Mouse (Mus musculus): ENCODE measurements around the gene Tcea3. TPM values are rescaled to one million over a fixed set of nuclear protein-coding genes. Genes with fewer than 3 reads are reported as not detected.

The Tcea3 gene
- polyA plus RNA-seq, 1 experiment from 2014 or later = 22.9 TPM

DNA sequence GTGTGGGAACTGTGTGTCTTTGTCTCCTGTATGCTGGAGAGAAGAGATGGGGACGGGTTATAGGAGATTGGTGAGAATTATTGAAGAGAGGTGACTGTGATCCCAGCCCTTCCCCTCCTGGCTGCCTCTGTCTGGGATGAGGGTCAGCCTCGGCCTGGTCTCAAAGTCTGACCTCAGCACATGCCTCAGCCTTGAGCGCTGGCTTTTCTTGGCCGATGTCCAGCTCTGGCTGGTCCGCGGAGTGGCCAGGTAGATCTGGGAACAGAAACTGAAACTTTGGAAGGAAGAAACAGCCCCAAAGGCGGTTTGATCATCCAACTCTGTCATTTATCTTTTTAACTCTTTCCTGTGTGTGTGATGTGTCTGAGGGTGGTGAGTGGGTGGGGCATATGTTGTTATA is 33.9 kb upstream of the Tcea3 start:
- Histone ChIP-seq H3K4me3 (ENCODE audit: low read length) (no peak overlapping the region), H3K4me2 (ENCODE audit: low read depth, low read length) (no peak overlapping the region), H3K27ac (ENCODE audit: low read length) (no peak overlapping the region), H3K36me3 (ENCODE audit: control insufficient read depth, insufficient read depth, low read length) (no peaks in the 10 kb centered on the region), H3K4me1 (replicated peaks; ENCODE audit: control insufficient read depth, insufficient read depth, low read length) (peaks cover 21% of the 10 kb centered on the region), H3K27me3 (ENCODE audit: control insufficient read depth, insufficient read depth, low read depth, low read length) (no peaks in the 10 kb centered on the region), H3K9me3 (ENCODE audit: control insufficient read depth, low read length) (no peaks in the 10 kb centered on the region), H3K9ac (ENCODE audit: low read length) (no peak overlapping the region)
- ATAC-seq (ENCODE audit: low read depth) = 0 out of 2 replicates have a peak, but pooled peaks have one; percentile 29
- whole genome bisulfite sequencing = 47% methylated on average over 7 of the region's 7 CpGs

DNA sequence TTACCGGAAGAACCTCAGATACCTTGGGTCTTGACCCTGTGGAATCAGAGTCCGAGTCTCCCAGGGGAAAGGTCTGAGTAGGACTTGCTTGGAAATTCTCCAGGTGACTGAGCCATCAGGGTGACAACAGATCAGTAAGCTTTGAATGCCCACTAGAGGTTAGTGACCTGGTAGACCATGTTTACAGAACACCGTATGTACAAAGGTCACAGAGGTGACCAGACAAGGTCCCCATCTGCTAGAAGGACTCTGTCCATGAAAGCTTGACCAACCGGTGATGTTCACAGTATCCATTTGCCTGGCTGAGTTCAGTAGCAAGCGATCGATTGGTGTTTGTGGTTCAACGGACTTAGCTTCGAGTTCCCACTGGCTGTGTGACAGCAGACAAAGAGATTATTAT is 32.7 kb upstream of the Tcea3 start:
- Histone ChIP-seq H3K36me3 (ENCODE audit: control insufficient read depth, insufficient read depth, low read length) (no peaks in the 10 kb centered on the region), H3K4me3 (ENCODE audit: low read length) (no peak overlapping the region), H3K27me3 (ENCODE audit: control insufficient read depth, insufficient read depth, low read depth, low read length) (no peaks in the 10 kb centered on the region), H3K4me1 (replicated peaks; ENCODE audit: control insufficient read depth, insufficient read depth, low read length) (peaks cover 31% of the 10 kb centered on the region), H3K27ac (ENCODE audit: low read length) (no peak overlapping the region), H3K9me3 (ENCODE audit: control insufficient read depth, low read length) (no peaks in the 10 kb centered on the region), H3K4me2 (ENCODE audit: low read depth, low read length) (no peak overlapping the region), H3K9ac (ENCODE audit: low read length) (no peak overlapping the region)
- WGBS = 78% methylated on average over 8 of the region's 8 CpGs
- ATAC-seq (ENCODE audit: low read depth) = no peak

DNA sequence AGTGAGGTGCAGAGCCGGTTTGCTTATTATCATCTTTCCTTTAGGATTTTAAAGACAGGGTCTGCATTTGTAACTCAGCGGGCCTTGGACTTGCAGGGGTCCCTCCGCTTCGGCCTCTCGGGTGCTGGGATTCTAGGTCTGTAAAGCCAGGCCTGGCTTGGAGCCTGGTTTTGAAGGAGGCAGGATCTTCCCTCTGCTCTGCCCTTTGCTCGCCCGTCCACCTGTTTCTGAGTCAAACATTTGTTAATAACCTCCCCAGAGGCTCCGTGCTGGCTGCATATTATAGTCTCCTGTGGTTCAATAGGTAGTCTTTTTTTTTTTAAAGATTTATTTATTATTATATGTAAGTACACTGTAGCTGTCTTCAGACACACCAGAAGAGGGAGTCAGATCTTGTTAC is 32.0 kb upstream of the Tcea3 start:
- no peak for ATAC-seq (ENCODE audit: low read depth)
- Histone ChIP-seq H3K36me3 (ENCODE audit: control insufficient read depth, insufficient read depth, low read length) (no peaks in the 10 kb centered on the region), H3K4me1 (replicated peaks; ENCODE audit: control insufficient read depth, insufficient read depth, low read length) (peaks cover 36% of the 10 kb centered on the region), H3K4me3 (ENCODE audit: low read length) (no peak overlapping the region), H3K27ac (ENCODE audit: low read length) (no peak overlapping the region), H3K27me3 (ENCODE audit: control insufficient read depth, insufficient read depth, low read depth, low read length) (no peaks in the 10 kb centered on the region), H3K9me3 (ENCODE audit: control insufficient read depth, low read length) (no peaks in the 10 kb centered on the region), H3K9ac (ENCODE audit: low read length) (no peak overlapping the region), H3K4me2 (ENCODE audit: low read depth, low read length) (no peak overlapping the region)
- WGBS = 83% methylated on average over 8 of the region's 8 CpGs

DNA sequence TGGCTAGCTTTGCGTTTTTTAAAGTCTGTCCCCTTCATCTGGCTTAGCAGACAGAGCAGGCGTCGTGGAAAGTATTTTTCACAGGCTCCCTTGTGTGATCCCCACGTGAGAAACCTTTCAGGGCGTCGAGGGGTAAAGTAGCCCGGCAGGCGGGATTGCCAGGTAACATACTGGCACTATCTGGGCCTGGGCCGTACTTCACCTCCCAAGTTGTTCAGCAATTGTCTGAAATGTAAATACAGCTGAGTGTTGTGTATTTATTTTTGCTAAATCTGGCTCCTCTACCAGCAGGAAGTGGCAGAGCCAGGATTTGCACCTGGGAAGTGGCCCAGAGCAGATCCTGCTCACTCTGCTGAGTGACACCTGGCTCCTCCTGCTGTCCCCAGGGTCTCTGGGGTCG is 30.5 kb upstream of the Tcea3 start:
- no peaks in the 10 kb centered on the region for H3K36me3 ChIP-seq (ENCODE audit: control insufficient read depth, insufficient read depth, low read length)
- H3K4me3 ChIP-seq (ENCODE audit: low read length) = no peak overlapping the region
- H3K4me1 ChIP-seq (replicated peaks; ENCODE audit: control insufficient read depth, insufficient read depth, low read length) = peaks cover 36% of the 10 kb centered on the region
- 28% methylated on average over 10 of the region's 10 CpGs for WGBS
- H3K27ac ChIP-seq (ENCODE audit: low read length) = 0 out of 2 replicates have a peak overlapping the region, but pooled peaks have one; percentile 28
- no peak for ATAC-seq (ENCODE audit: low read depth)
- H3K9me3 ChIP-seq (ENCODE audit: control insufficient read depth, low read length) = no peaks in the 10 kb centered on the region
- H3K9ac ChIP-seq (ENCODE audit: low read length) = no peak overlapping the region
- no peak overlapping the region for H3K4me2 ChIP-seq (ENCODE audit: low read depth, low read length)
- H3K27me3 ChIP-seq (ENCODE audit: control insufficient read depth, insufficient read depth, low read depth, low read length) = no peaks in the 10 kb centered on the region

DNA sequence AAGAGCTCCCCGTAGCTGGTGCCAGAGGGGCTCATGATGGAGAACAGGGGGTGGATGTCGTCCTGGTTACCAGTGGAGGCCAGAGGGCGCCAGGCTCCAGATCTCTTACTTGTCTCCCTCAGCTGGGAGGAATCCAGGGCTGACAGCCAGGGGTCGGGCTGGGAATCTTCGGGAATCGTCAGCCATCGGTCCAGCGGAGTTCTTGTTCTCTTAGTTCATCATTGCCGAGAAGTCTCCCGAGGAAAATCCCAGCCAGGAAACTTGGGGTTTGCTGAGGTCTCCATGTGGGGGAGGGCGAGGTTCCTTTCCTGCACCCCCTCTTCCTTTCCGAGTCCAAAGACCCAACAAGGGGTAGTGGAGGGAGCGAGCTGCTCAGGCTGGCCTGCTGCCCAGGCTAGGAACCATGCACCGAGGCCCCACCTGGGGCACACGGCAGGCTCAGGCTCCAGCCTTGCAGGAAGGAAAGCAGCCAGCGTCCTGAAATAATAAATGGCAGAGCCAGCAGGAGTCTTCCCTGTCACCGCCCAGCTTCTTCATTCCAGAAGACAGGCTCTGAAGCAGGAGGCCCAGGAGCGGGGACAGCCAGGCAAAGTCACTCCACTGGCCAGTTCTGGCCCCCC is 28.8 kb upstream of the Tcea3 start:
- H3K27ac ChIP-seq (ENCODE audit: low read length) = peak overlapping the region; percentile 92
- 10% methylated on average over 18 of the region's 18 CpGs for WGBS
- no peaks in the 10 kb centered on the region for H3K36me3 ChIP-seq (ENCODE audit: control insufficient read depth, insufficient read depth, low read length)
- H3K4me3 ChIP-seq (ENCODE audit: low read length) = peak overlapping the region; percentile 23; the same call in 1 of the 2 replicates
- ATAC-seq (ENCODE audit: low read depth) = peak; percentile 36
- H3K27me3 ChIP-seq (ENCODE audit: control insufficient read depth, insufficient read depth, low read depth, low read length) = no peaks in the 10 kb centered on the region
- H3K9ac ChIP-seq (ENCODE audit: low read length) = peak overlapping the region; percentile 56
- H3K9me3 ChIP-seq (ENCODE audit: control insufficient read depth, low read length) = no peaks in the 10 kb centered on the region
- peaks cover 33% of the 10 kb centered on the region for H3K4me1 ChIP-seq (replicated peaks; ENCODE audit: control insufficient read depth, insufficient read depth, low read length)
- peak overlapping the region; percentile 43 for H3K4me2 ChIP-seq (ENCODE audit: low read depth, low read length)

DNA sequence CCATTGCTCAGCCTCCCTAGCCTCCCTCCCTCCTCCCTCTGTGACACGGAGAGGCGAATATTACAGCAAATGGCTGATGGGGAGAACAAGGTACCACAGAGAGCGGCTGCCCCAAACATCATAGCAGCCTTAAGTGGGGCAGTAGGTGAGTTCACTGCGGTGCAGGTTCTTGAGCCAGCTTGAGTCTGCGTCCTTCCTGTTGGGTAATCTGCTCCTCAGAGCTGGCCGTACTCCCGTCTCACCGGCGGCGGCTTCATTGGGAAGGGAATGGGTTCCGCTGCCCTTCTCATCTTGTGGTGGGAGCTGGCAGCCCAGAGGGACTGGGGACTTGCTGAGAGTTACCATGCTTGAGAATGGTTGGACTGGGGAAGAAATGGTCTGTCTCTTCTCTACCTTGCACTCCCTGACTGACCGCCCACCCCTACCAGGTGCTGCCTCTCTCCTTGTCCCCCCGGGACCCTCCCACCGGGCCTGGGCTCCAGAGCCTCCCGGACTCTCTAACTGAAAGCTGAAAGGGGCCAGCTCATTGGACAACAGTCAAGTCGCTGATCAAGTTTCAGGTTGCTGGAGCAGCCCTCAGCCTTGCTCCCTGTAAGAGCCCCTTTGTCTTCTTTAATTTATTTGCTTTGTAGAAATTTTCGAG is 27.3 kb upstream of the Tcea3 start:
- 14% methylated on average over 17 of the region's 17 CpGs for WGBS

DNA sequence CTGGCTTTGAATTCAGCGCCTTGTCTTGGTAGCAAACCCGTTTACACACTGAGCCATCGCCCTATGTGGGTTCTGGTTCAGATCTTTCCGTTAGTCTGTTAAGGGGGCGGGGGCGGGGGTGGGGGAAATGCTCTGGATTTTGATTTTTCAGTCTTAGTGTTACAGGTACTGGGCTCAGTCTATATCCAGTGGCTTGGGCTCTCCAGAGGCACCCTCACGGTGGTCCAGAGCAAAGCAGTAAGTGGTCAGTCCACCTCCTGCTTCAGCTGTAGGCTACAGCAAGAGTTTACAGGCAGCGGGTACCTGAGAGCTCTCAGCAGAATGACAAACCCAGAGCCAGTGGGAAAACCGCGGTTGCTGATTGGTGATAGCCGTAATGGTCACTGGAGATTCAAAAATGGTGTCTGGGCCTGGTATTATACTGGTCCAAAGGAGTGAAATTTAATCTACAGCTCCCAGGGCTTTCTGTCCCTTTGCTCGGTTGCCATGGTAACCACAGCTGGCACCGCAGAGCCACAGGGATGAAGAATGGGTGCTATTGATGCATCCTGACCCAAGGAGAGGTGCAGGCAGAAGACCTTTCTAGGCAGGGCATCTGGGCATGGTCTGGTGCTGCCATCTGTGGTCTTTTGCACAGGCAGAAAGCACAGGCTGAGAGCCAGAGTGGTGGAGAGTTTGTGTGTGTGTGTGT is 23.8 kb upstream of the Tcea3 start:
- H3K9ac ChIP-seq (ENCODE audit: low read length) = no peak overlapping the region
- 64% methylated on average over 13 of the region's 13 CpGs for WGBS
- H3K27me3 ChIP-seq (ENCODE audit: control insufficient read depth, insufficient read depth, low read depth, low read length) = no peaks in the 10 kb centered on the region
- H3K4me3 ChIP-seq (ENCODE audit: low read length) = no peak overlapping the region
- ATAC-seq (ENCODE audit: low read depth) = no peak
- no peak overlapping the region for H3K27ac ChIP-seq (ENCODE audit: low read length)
- H3K36me3 ChIP-seq (ENCODE audit: control insufficient read depth, insufficient read depth, low read length) = no peaks in the 10 kb centered on the region
- no peak overlapping the region for H3K4me2 ChIP-seq (ENCODE audit: low read depth, low read length)
- H3K9me3 ChIP-seq (ENCODE audit: control insufficient read depth, low read length) = no peaks in the 10 kb centered on the region
- H3K4me1 ChIP-seq (replicated peaks; ENCODE audit: control insufficient read depth, insufficient read depth, low read length) = peaks cover 18% of the 10 kb centered on the region

More for the DNA sequence above, 27.3 kb upstream of the Tcea3 start:
- Histone ChIP-seq H3K27me3 (ENCODE audit: control insufficient read depth, insufficient read depth, low read depth, low read length) (no peaks in the 10 kb centered on the region), H3K4me2 (ENCODE audit: low read depth, low read length) (peak overlapping the region; percentile 50), H3K27ac (ENCODE audit: low read length) (peak overlapping the region; percentile 92), H3K4me1 (replicated peaks; ENCODE audit: control insufficient read depth, insufficient read depth, low read length) (peaks cover 32% of the 10 kb centered on the region), H3K9ac (ENCODE audit: low read length) (peak overlapping the region; percentile 53), H3K36me3 (ENCODE audit: control insufficient read depth, insufficient read depth, low read length) (no peaks in the 10 kb centered on the region), H3K4me3 (ENCODE audit: low read length) (peak overlapping the region; percentile 25), H3K9me3 (ENCODE audit: control insufficient read depth, low read length) (no peaks in the 10 kb centered on the region)
- ATAC-seq (ENCODE audit: low read depth) = peak; percentile 85

DNA sequence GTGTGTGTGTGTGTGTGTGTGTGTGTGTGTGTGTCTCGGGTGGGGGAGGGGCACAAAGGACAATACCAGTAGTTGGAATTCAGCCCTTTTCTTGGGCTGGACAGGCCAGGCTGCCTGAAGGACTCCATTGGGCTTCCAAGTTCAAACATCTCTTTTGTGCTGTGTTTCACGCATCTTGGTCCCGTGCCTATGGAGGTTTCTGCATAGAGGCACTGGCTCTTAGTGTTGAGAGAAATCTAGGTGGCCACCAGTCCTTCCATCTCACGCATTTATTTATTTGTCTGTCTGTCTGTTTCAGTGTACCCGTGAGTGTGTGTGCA is 23.3 kb upstream of the Tcea3 start:
- no peaks in the 10 kb centered on the region for H3K9me3 ChIP-seq (ENCODE audit: control insufficient read depth, low read length)
- no peak overlapping the region for H3K27ac ChIP-seq (ENCODE audit: low read length)
- ATAC-seq (ENCODE audit: low read depth) = no peak
- H3K4me1 ChIP-seq (replicated peaks; ENCODE audit: control insufficient read depth, insufficient read depth, low read length) = peaks cover 16% of the 10 kb centered on the region
- H3K4me2 ChIP-seq (ENCODE audit: low read depth, low read length) = no peak overlapping the region
- no peaks in the 10 kb centered on the region for H3K27me3 ChIP-seq (ENCODE audit: control insufficient read depth, insufficient read depth, low read depth, low read length)
- H3K4me3 ChIP-seq (ENCODE audit: low read length) = no peak overlapping the region
- WGBS = 56% methylated on average over 4 of the region's 5 CpGs
- no peaks in the 10 kb centered on the region for H3K36me3 ChIP-seq (ENCODE audit: control insufficient read depth, insufficient read depth, low read length)
- no peak overlapping the region for H3K9ac ChIP-seq (ENCODE audit: low read length)

DNA sequence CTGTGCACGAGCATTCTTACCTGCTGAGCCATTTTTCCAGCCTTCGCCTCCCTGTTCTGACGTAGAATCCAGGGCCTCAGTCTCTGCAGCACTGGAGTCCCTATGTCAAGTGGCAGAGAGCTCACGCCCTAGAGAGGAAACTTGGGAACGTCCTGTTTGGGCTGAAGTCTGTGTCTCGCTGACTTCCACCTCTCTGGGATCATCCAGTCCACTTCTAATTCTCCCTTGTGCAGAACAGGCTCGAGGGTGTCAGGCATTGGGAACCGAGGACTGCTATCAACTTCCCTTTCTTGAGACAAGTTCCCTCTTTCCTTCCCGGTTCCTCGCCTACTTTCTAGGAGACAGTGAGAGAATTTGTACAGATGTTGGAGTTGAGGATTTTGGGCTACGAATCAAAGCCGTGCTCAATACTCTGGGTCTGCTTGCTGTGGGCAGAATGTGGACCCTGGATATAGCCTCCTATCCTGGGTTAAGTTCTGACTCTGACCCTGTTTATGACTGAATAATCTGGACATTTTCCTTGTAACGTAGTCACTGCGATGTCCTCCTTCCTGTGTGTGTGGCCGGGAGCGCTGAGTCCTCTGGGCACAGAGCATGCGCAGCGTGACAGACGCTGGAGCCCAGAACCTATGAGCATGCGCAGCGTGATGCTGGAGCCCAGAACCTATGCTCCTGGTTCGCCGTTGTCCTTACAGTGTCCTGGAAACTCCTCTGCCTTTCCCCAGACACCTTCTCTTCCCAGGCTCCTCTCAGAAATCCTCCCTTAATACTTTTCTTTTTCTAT is 22.7 kb upstream of the Tcea3 start:
- Histone ChIP-seq H3K27ac (ENCODE audit: low read length) (no peak overlapping the region), H3K36me3 (ENCODE audit: control insufficient read depth, insufficient read depth, low read length) (no peaks in the 10 kb centered on the region), H3K9me3 (ENCODE audit: control insufficient read depth, low read length) (no peaks in the 10 kb centered on the region), H3K4me3 (ENCODE audit: low read length) (no peak overlapping the region), H3K9ac (ENCODE audit: low read length) (no peak overlapping the region), H3K4me1 (replicated peaks; ENCODE audit: control insufficient read depth, insufficient read depth, low read length) (peaks cover 11% of the 10 kb centered on the region), H3K27me3 (ENCODE audit: control insufficient read depth, insufficient read depth, low read depth, low read length) (no peaks in the 10 kb centered on the region), H3K4me2 (ENCODE audit: low read depth, low read length) (no peak overlapping the region)
- ATAC-seq (ENCODE audit: low read depth) = no peak
- WGBS = 69% methylated on average over 23 of the region's 23 CpGs

Data from lung, embryonic 16.5 days (tissue).